Mouse (Mus musculus) lung, adult 18-20 months (tissue): ENCODE measurements around the gene Crygd.
A peak's percentile ranks its signal among the peaks of the same experiment; 100 is the strongest.

Experiments used
- DNase-seq, 2 experiments: peaks; one replicate each; pipeline ENCODE4 v3.0.0; 2022; ENCODE audit warnings: mixed read lengths in 2 of 2

The Crygd gene

GRCm38 (mm10) chr1:65041837-65042236 is 21.4 kb downstream of the Crygd start:
- DNase-seq: peak in 1 of 2 experiments; percentile 10

DNA sequence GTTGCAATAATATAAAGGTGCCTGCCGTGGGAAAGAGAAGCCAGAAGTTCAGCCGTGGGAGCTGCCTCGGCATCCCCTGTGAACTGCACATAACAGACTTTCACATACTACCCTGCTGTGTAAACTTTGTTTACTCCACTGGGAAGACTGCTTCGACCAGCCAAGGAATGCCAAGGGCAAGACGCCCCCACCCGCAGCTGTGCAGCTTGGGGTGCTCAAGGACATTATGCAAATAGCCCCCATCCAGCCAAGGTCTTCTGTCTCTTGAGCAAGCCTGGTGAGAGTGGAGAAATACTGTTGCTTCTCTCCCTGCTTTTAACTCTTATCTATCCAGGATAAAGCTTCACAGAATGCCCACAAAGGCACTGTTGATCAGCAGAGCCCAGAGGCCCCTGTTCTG is 22.4 kb downstream of the Crygd start:
- DNase-seq: peak in 1 of 2 experiments; percentile 15

DNA sequence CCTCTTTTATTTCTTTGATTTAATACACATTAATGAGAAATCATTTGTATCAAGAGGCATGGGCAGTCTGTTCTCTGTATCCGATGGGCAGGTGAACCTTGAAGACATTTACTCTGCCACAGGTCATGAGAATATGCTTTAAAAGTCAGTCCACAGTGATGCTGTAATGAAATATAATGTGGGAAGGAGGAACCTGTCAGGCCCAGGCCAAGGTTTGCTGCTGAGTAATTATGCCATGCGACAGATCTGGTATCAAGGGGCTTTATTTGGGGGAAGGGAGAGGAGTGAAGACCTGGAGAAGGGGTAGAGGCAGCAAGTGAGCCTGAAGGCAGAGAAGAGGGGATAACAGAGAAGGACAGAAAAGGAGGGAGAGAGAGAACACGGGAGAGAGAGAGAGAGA is 23.6 kb downstream of the Crygd start:
- no peak for DNase-seq

DNA sequence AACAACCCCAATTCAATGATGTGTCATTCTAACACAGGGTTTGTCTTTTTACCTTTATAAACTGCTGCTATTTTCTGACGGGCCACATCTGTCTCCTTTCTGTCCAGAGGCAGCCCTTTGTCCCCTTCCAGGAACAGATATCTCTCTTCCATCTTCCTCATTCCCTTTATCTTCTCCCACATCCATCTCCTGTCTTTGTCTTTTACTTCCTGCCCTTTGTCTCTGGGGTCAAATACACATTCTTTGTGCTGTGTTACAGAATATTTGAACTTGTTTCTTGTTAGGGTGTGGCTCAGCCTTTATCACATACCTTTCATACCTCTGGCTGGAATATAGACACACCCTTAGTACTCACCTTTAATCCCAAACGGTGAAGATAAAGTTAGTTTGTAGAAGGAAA is 25.7 kb downstream of the Crygd start:
- DNase-seq: no peak

- no peak for DNase-seq
Observed at GRCm38 (mm10) chr1:65035513-65035912, 27.7 kb downstream of the Crygd start.

DNA sequence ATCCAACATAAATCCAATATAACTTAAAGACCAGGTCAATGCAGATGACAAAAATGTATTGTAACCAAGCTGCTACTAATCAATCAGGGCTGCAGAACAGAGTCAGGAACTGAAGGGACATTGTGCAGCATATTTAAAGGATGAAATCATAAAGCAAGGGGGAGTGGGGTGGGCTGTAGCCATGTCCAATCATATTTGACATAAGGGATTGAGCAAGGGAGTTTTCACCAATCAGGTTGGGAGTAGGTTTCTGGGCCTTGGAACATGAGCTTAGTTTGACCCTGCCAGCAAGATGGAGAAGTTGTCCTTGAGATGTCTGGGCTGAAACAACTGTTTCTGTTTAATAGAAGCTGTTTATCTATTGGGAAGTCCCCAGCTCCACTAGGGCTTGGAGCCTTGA is 30.6 kb downstream of the Crygd start, which contains the start of gene Akr1cl:
Gene Akr1cl (minus strand): TSS at position 119 of the 400 bp plus-strand sequence.
- no peak for DNase-seq

- no peak for DNase-seq
Observed at GRCm38 (mm10) chr1:65028206-65028605, 35.0 kb downstream of the Crygd start.

DNA sequence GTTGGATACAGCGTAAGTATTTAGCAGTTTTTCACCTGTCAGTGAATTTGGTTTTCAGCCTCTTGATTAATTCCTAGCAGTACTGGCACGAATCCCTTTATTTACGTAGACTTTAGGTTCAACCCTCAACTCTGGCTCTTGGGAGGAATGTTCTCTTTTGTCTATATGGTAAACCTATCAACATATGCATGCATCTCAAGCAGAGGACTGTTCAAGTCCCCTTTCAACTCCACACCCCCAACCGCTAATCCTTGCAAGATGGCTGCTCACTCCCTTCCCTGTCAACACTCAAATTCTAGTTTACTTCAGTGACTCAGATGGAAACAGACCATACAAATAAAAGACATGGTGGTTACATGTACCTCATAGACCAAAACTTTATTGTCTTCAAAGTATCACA is 50.5 kb downstream of the Crygd start:
- DNase-seq: no peak
